Mouse (Mus musculus) myocyte (in vitro differentiated cells): ENCODE results near the gene Crip2. TPM values are rescaled to one million over a fixed set of nuclear protein-coding genes. Genes with fewer than 3 reads are reported as not detected.

Experiments used
- H3K27me3 ChIP-seq: one replicate; pipeline ENCODE4 v1.6.1; 2011; ENCODE audit not compliant: control insufficient read depth, insufficient read depth, insufficient read length
- H3K36me3 ChIP-seq: one replicate; pipeline ENCODE4 v1.6.1; 2011; ENCODE audit not compliant: control insufficient read depth, insufficient read depth
- H3K4me2 ChIP-seq: one replicate; pipeline ENCODE4 v1.6.1; 2011; ENCODE audit warnings: low read depth, control low read depth
- H3K4me3 ChIP-seq: one replicate; pipeline ENCODE4 v1.5.1; 2011; ENCODE audit warnings: mild to moderate bottlenecking, control low read depth, moderate library complexity
- H3K79me2 ChIP-seq: one replicate; pipeline ENCODE4 v1.6.1; 2011; ENCODE audit not compliant: control insufficient read depth, insufficient read depth
- H3ac ChIP-seq: one replicate; pipeline ENCODE4 v1.6.1; 2011; ENCODE audit not compliant: control insufficient read depth, insufficient read length
- CEBPB ChIP-seq: IDR thresholded peaks from 2 replicates; pipeline ENCODE4 v1.6.1; 2011; ENCODE audit warnings: mild to moderate bottlenecking, moderate library complexity; ENCODE audit not compliant: poor library complexity, insufficient read depth, severe bottlenecking
- E2F4 ChIP-seq: IDR thresholded peaks from one replicate; pipeline ENCODE4 v1.6.1; 2011; ENCODE audit warnings: mild to moderate bottlenecking, control low read depth, moderate library complexity; ENCODE audit not compliant: insufficient read depth
- MAX ChIP-seq: IDR thresholded peaks from one replicate; pipeline ENCODE4 v1.6.1; 2011; ENCODE audit warnings: low read depth, mild to moderate bottlenecking, control low read depth
- MYOD1 ChIP-seq, 3 experiments: IDR thresholded peaks; one replicate each; pipeline ENCODE4 v1.6.1; 2011; ENCODE audit warnings: control low read depth in 2 of 3, low read depth in 2 of 3, mild to moderate bottlenecking in 2 of 3, moderate library complexity in 1 of 3; ENCODE audit not compliant: insufficient read length in 2 of 3, control insufficient read depth in 1 of 3
- MYOG ChIP-seq, 3 experiments: IDR thresholded peaks; one replicate each; pipeline ENCODE4 v1.6.1; 2011; ENCODE audit warnings: control low read depth in 2 of 3, low read depth in 2 of 3, mild to moderate bottlenecking in 2 of 3; ENCODE audit not compliant: insufficient read length in 2 of 3, control insufficient read depth in 1 of 3, insufficient read depth in 1 of 3
- POLR2A ChIP-seq: IDR thresholded peaks from one replicate; pipeline ENCODE4 v1.6.1; 2011; ENCODE audit warnings: low read depth, mild to moderate bottlenecking, control low read depth, moderate library complexity; ENCODE audit not compliant: insufficient read length
- POLR2AphosphoS2 ChIP-seq: IDR thresholded peaks from one replicate; pipeline ENCODE4 v1.6.1; 2011; ENCODE audit warnings: low read depth, control low read depth; ENCODE audit not compliant: insufficient read length
- REST ChIP-seq: IDR thresholded peaks from one replicate; pipeline ENCODE4 v1.6.1; 2011; ENCODE audit warnings: mild to moderate bottlenecking, control low read depth, moderate library complexity; ENCODE audit not compliant: insufficient read depth, insufficient read length
- SRF ChIP-seq: IDR thresholded peaks from one replicate; pipeline ENCODE4 v1.6.1; 2011; ENCODE audit warnings: low read depth; ENCODE audit not compliant: control insufficient read depth, insufficient read length
- TCF12 ChIP-seq: IDR thresholded peaks from one replicate; pipeline ENCODE4 v1.6.1; 2011; ENCODE audit warnings: mild to moderate bottlenecking, control low read depth; ENCODE audit not compliant: poor library complexity, insufficient read depth, severe bottlenecking
- TCF3 ChIP-seq: IDR thresholded peaks from one replicate; pipeline ENCODE4 v1.6.1; 2011; ENCODE audit warnings: low read depth, control low read depth; ENCODE audit not compliant: insufficient read length
- USF1 ChIP-seq: IDR thresholded peaks from one replicate; pipeline ENCODE4 v1.6.1; 2011; ENCODE audit warnings: low read depth, mild to moderate bottlenecking, control low read depth, moderate library complexity
- polyA plus RNA-seq: library from polyadenylated mRNA; unstranded; fragments of >200 nt; fragmentation: generic; extraction: Trizol; gene quantifications from one replicate; pipeline ENCODE4 v1.2.1, GENCODE M21; 2012; ENCODE audit warnings: missing spikeins

Crip2 gene
- polyA plus RNA-seq, 1 experiment: 1,146 TPM

DNA sequence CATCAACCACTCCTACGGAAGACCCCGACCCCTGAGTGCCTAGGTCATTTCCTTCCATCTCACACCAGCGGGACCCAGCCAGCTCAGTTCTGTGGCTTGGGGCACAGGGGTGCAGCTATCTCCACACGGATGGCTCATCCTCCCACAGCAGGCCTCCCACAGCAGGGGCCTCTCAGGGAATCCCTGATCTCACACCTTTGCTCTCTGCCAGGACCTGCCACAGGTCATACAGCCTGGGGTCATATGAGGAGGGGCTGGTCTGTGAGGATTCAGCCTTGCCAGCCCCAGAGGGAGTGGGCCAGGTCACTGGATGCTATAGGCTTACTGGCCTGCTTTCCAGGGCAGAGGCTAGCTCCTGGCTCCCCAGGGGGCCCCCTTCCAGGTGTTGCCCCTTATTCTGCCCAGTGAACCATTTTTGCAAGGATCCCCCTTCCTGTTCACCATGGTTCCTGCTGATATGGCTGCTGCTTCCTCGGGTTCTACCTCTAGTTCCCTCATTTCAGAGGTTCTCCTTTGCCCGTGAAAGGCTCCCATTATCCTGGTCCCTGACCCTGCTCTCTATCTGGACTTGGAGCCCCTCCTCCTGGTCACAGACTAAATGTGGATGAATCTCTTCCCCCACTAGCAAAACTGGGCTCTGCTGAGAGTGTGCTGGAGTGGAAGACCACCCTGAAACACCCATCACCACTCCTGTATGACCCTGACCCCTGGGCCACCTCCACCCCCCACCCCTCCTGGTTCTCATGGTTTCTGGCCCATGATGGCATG, 40.4 kb upstream of the Crip2 start:
- H3K79me2 ChIP-seq: peaks cover 59% of the 10 kb centered on the region
- peak overlapping the region; percentile 32 for H3K4me3 ChIP-seq
- no peaks in the 10 kb centered on the region for H3K27me3 ChIP-seq
- no peak for TF ChIP-seq USF1
- no peak for TF ChIP-seq CEBPB
- no peak for TF ChIP-seq MYOD1 (IDR thresholded peaks at IDR 0.05; ENCODE audit: control insufficient read depth in 1 of 3, insufficient read length in 2 of 3, low read depth in 2 of 3)
- TF ChIP-seq MYOG (IDR thresholded peaks at IDR 0.05; ENCODE audit: control insufficient read depth in 1 of 3, insufficient read depth in 1 of 3, insufficient read length in 2 of 3, low read depth in 2 of 3): no peak
- TF ChIP-seq POLR2A: no peak
- no peak for TF ChIP-seq TCF3
- TF ChIP-seq POLR2AphosphoS2: no peak
- TF ChIP-seq REST: no peak
- TF ChIP-seq E2F4: no peak
- no peak for TF ChIP-seq MAX
- no peak for TF ChIP-seq TCF12
- no peak for TF ChIP-seq SRF
- peak overlapping the region; percentile 95 for H3ac ChIP-seq
- no peaks in the 10 kb centered on the region for H3K36me3 ChIP-seq
- peak overlapping the region; percentile 94 for H3K4me2 ChIP-seq

GRCm38 (mm10) chr12:113100448-113101076, 39.5 kb upstream of the Crip2 start:
- peaks cover 68% of the 10 kb centered on the region for H3K79me2 ChIP-seq
- TF ChIP-seq MAX (no peak), TCF3 (no peak), REST (no peak), MYOD1 (IDR thresholded peaks at IDR 0.05; ENCODE audit: control insufficient read depth in 1 of 3, insufficient read length in 2 of 3, low read depth in 2 of 3) (no peak), CEBPB (no peak), SRF (no peak), POLR2A (no peak)
- H3ac ChIP-seq: no peak overlapping the region
- peak overlapping the region; percentile 32 for H3K4me3 ChIP-seq
- no peaks in the 10 kb centered on the region for H3K27me3 ChIP-seq
- peak overlapping the region; percentile 18 for H3K4me2 ChIP-seq
- H3K36me3 ChIP-seq: no peaks in the 10 kb centered on the region

GRCm38 (mm10) chr12:113101251-113101960, 38.6 kb upstream of the Crip2 start:
- Histone ChIP-seq H3K4me2 (no peak overlapping the region), H3K4me3 (no peak overlapping the region), H3K79me2 (peaks cover 76% of the 10 kb centered on the region), H3K27me3 (no peaks in the 10 kb centered on the region), H3ac (no peak overlapping the region), H3K36me3 (no peaks in the 10 kb centered on the region)
- TF ChIP-seq MYOD1 (IDR thresholded peaks at IDR 0.05; ENCODE audit: control insufficient read depth in 1 of 3, insufficient read length in 2 of 3, low read depth in 2 of 3) (no peak), USF1 (no peak), REST (no peak), MYOG (IDR thresholded peaks at IDR 0.05; ENCODE audit: control insufficient read depth in 1 of 3, insufficient read depth in 1 of 3, insufficient read length in 2 of 3, low read depth in 2 of 3) (no peak), CEBPB (no peak), TCF12 (no peak), POLR2A (no peak), POLR2AphosphoS2 (no peak), SRF (no peak), E2F4 (no peak), MAX (no peak), TCF3 (no peak)

DNA sequence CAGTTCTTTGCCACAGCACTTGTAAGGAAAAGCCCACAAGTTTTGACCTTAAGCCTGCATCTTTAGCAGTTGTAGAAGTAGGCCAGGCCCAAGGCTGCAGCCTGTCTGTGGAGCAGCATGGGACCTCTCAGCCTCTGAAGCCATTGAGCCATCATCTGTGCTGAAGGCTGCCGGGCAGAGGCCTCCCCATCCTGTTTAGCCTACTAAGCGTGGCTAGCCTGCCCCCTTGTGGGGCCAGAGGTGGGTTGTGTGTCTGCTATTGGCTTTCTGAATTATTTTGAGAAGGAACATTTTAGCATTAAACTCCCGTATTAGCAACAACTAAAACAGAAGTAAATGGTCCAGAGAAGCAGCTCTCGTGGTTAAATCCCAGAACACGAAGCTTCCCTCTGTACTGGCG, 37.6 kb upstream of the Crip2 start:
- H3K27me3 ChIP-seq: no peaks in the 10 kb centered on the region
- H3K36me3 ChIP-seq: no peaks in the 10 kb centered on the region
- no peak overlapping the region for H3K4me2 ChIP-seq
- H3K79me2 ChIP-seq: peaks cover 86% of the 10 kb centered on the region
- TF ChIP-seq POLR2AphosphoS2: no peak
- TF ChIP-seq MAX: no peak
- TF ChIP-seq MYOG (IDR thresholded peaks at IDR 0.05; ENCODE audit: control insufficient read depth in 1 of 3, insufficient read depth in 1 of 3, insufficient read length in 2 of 3, low read depth in 2 of 3): no peak
- TF ChIP-seq CEBPB: no peak
- TF ChIP-seq POLR2A: no peak
- TF ChIP-seq REST: no peak
- no peak for TF ChIP-seq SRF
- TF ChIP-seq TCF3: no peak
- no peak for TF ChIP-seq E2F4
- no peak for TF ChIP-seq MYOD1 (IDR thresholded peaks at IDR 0.05; ENCODE audit: control insufficient read depth in 1 of 3, insufficient read length in 2 of 3, low read depth in 2 of 3)
- TF ChIP-seq USF1: no peak
- no peak for TF ChIP-seq TCF12
- H3K4me3 ChIP-seq: no peak overlapping the region
- no peak overlapping the region for H3ac ChIP-seq
